Mouse (Mus musculus) limb, embryonic 14.5 days (tissue): ENCODE measurements around the gene Gcsh. TPM values are rescaled to one million over a fixed set of nuclear protein-coding genes. Genes with fewer than 3 reads are reported as not detected.

Experiments
- ATAC-seq: fragments of 200-750 bp; cut with Nextera tagmentation; 2 replicates; pipeline ENCODE4 v1.8.0; 2017; ENCODE audit warnings: low read depth, moderate number of reproducible peaks, moderate TSS enrichment; ENCODE audit not compliant: low FRiP score
- DNase-seq: peaks from one replicate; pipeline ENCODE4 v3.0.0-alpha.2; 2015; ENCODE audit warnings: low spot score
- H3K27ac ChIP-seq: fragments of 300-500 bp; sonication (generic); replicated peaks from 2 replicates; pipeline ENCODE4 v1.5.1; 2014; ENCODE audit warnings: low read depth, mild to moderate bottlenecking, low read length, moderate library complexity, mixed read lengths
- H3K27me3 ChIP-seq: fragments of 300-500 bp; sonication (generic); 2 replicates; pipeline ENCODE4 v1.6.1; 2014; ENCODE audit warnings: low read length, mixed read lengths; ENCODE audit not compliant: control insufficient read depth, insufficient read depth
- H3K36me3 ChIP-seq: fragments of 300-500 bp; sonication (generic); 2 replicates; pipeline ENCODE4 v1.6.1; 2014; ENCODE audit warnings: mild to moderate bottlenecking, low read length, moderate library complexity, mixed read lengths; ENCODE audit not compliant: control insufficient read depth, insufficient read depth
- H3K4me1 ChIP-seq: fragments of 300-500 bp; sonication (generic); 2 replicates; pipeline ENCODE4 v1.6.1; 2014; ENCODE audit warnings: antibody characterized with exemption, low read length, mixed read lengths; ENCODE audit not compliant: control insufficient read depth, insufficient read depth
- H3K4me2 ChIP-seq: fragments of 300-500 bp; sonication (generic); replicated peaks from 2 replicates; pipeline ENCODE4 v1.6.1; 2014; ENCODE audit warnings: low read depth, mild to moderate bottlenecking, low read length, moderate library complexity; ENCODE audit not compliant: severe bottlenecking
- H3K4me3 ChIP-seq: fragments of 300-500 bp; sonication (generic); replicated peaks from 2 replicates; pipeline ENCODE4 v1.5.1; 2014; ENCODE audit warnings: low read length
- H3K9ac ChIP-seq: fragments of 300-500 bp; sonication (generic); 2 replicates; pipeline ENCODE4 v1.6.1; 2014; ENCODE audit warnings: mild to moderate bottlenecking, low read depth, low read length, moderate library complexity; ENCODE audit not compliant: severe bottlenecking
- H3K9me3 ChIP-seq: fragments of 300-500 bp; sonication (generic); 2 replicates; pipeline ENCODE4 v1.6.1; 2016; ENCODE audit warnings: low read length; ENCODE audit not compliant: control insufficient read depth
- POLR2A ChIP-seq: fragments of 200-500 bp; IDR thresholded peaks from 2 replicates; pipeline ENCODE4 v1.8.0; 2012; ENCODE audit warnings: inconsistent platforms, mild to moderate bottlenecking, moderate library complexity, borderline replicate concordance; ENCODE audit not compliant: insufficient read depth, insufficient read length; ENCODE audit errors: extremely low read depth
- whole genome bisulfite sequencing: fragments of 180-500 bp; shearing (Covaris S2); extraction: QIAGEN DNeasy Blood & Tissue Kit; methylation state at CpG from one replicate; pipeline ENCODE4 v1.1.7; 2014; 5-methylcytosine and 5-hydroxymethylcytosine counted together
- polyA plus RNA-seq, 2 experiments: library from polyadenylated mRNA; depleted of rRNA in 1 of 2; stranded (reverse) in 1 of 2; unstranded in 1 of 2; fragments of >200 nt; fragmentation: Nextera tagmentation in 1 of 2; extraction: Ambion mirVana in 1 of 2; gene quantifications; 2 replicates each; pipeline versions ENCODE4 v1.2.1 to v1.2.3; 2012 to 2014

Gene Gcsh
- polyA plus RNA-seq, 2 experiments = 68.2 to 122 TPM

GRCm38 (mm10) chr8:116992176-116992971 is 963 bp downstream of the Gcsh start:
- Histone ChIP-seq H3K4me3 (peak overlapping the region; percentile 62), H3K27me3 (no peaks in the 10 kb centered on the region), H3K27ac (no peak overlapping the region), H3K4me1 (peaks cover 7% of the 10 kb centered on the region), H3K4me2 (peak overlapping the region; percentile 76), H3K9ac (peak overlapping the region; percentile 64), H3K36me3 (peaks cover 9% of the 10 kb centered on the region; the same call in 1 of the 2 replicates), H3K9me3 (no peaks in the 10 kb centered on the region)
- ATAC-seq (no peak), DNase-seq (peak; percentile 17)
- no peak for TF ChIP-seq POLR2A
- 11% methylated on average over 23 of the region's 23 CpGs for WGBS

DNA sequence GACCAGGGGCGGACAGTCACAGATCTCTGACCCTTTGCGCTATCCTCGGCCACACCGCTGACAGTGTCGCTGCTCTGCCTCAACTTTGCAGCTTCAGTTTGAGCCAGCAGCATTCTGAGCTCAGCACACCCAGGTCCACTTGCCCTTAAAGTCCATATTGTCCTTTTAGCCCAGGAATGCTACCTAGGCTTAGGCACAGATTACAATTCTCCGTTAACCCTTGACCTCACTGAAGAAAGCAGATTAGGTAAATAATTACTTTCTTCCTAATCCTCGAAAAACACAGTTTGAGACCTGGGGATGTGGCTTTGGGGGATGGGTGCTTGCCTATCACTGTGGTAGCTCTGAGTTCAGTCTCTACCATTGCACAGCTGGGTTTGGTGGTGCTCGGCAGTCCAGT is 2.1 kb downstream of the Gcsh start:
- H3K4me2 ChIP-seq = no peak overlapping the region
- no peak overlapping the region for H3K27ac ChIP-seq
- H3K27me3 ChIP-seq = no peaks in the 10 kb centered on the region
- ATAC-seq = no peak
- H3K9ac ChIP-seq = no peak overlapping the region
- H3K9me3 ChIP-seq = no peaks in the 10 kb centered on the region
- 92% methylated on average over 8 of the region's 8 CpGs for WGBS
- TF ChIP-seq POLR2A = no peak
- peaks cover 16% of the 10 kb centered on the region; the same call in 1 of the 2 replicates for H3K36me3 ChIP-seq
- DNase-seq = no peak
- H3K4me3 ChIP-seq = no peak overlapping the region
- H3K4me1 ChIP-seq = peaks cover 7% of the 10 kb centered on the region

DNA sequence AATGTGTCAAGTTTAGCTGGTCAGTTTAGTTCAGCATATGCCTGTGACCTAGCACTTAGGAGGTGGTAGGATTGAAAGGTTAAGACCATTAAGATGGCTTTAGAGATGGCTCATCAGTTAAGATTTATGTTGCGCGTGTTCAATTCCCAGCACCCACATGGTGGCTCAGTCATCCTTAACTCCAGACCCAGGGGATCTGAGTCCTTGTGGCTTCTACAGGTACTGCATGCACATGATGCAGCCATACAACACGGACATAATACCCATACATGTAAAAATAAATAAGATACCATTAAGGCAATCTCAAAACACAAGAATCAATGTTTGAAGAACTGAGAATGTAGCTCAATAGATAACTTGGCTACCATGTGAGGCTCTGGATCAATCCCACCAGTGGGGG is 3.5 kb downstream of the Gcsh start:
- TF ChIP-seq POLR2A = no peak
- no peak overlapping the region for H3K4me2 ChIP-seq
- no peak overlapping the region for H3K9ac ChIP-seq
- H3K27me3 ChIP-seq = no peaks in the 10 kb centered on the region
- H3K27ac ChIP-seq = no peak overlapping the region
- DNase-seq = no peak
- H3K36me3 ChIP-seq = peaks cover 29% of the 10 kb centered on the region
- no peaks in the 10 kb centered on the region for H3K9me3 ChIP-seq
- H3K4me1 ChIP-seq = peaks cover 7% of the 10 kb centered on the region
- no peak overlapping the region for H3K4me3 ChIP-seq
- ATAC-seq = no peak
- WGBS = 98% methylated on average over 3 of the region's 3 CpGs

DNA sequence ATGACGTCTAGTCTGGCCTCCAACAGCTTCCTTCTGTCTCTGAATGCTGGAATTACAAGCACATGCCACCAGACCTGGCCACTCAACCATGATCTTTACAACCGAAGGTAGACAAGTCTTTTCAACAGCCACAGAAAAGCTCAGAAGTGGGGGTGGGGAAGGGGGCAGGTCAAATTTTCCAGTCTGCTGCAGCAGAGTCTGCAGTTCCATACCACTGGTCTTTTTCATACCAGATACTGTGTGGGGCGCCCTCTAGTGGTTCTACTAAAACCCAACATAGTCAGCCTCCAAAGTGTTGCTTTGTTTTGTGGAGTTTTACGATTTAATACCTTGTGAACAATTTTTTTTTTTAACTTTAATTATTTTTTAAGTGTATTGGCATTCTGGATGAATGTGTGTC is 13.2 kb downstream of the Gcsh start:
- no peak overlapping the region for H3K4me2 ChIP-seq
- DNase-seq (peak; percentile 83), ATAC-seq (no peak)
- H3K4me3 ChIP-seq = no peak overlapping the region
- 23% methylated on average over 4 of the region's 4 CpGs for WGBS
- no peaks in the 10 kb centered on the region for H3K27me3 ChIP-seq
- H3K9ac ChIP-seq = no peak overlapping the region
- no peak for TF ChIP-seq POLR2A
- no peaks in the 10 kb centered on the region for H3K9me3 ChIP-seq
- peaks cover 10% of the 10 kb centered on the region for H3K4me1 ChIP-seq
- no peak overlapping the region for H3K27ac ChIP-seq
- H3K36me3 ChIP-seq = peaks cover 21% of the 10 kb centered on the region

GRCm38 (mm10) chr8:116978631-116979256 is 14.6 kb downstream of the Gcsh start, which contains the start of gene 1700030J22Rik:
1700030J22Rik (minus strand) TSS chr8:116978959.
- WGBS = 0% methylated on average over 43 of the region's 46 CpGs
- peak within 1 kb of the TSS; percentile 38 for H3K9ac ChIP-seq
- no peak within 1 kb of the TSS for H3K27ac ChIP-seq

More at GRCm38 (mm10) chr8:116978631-116979256, 14.6 kb downstream of the Gcsh start, which contains the start of gene 1700030J22Rik:
- Histone ChIP-seq H3K4me3 (peak within 1 kb of the TSS; percentile 80), H3K9me3 (no peaks in the 10 kb centered on the region), H3K27me3 (no peaks in the 10 kb centered on the region), H3K4me2 (peak within 1 kb of the TSS; percentile 88), H3K4me1 (peaks cover 10% of the 10 kb centered on the region), H3K36me3 (peaks cover 13% of the 10 kb centered on the region)
- no peak for TF ChIP-seq POLR2A
- ATAC-seq (peak; percentile 99), DNase-seq (peak; percentile 99)
